Mouse (Mus musculus): ENCODE data around the gene Snd1.

Snd1 gene

DNA sequence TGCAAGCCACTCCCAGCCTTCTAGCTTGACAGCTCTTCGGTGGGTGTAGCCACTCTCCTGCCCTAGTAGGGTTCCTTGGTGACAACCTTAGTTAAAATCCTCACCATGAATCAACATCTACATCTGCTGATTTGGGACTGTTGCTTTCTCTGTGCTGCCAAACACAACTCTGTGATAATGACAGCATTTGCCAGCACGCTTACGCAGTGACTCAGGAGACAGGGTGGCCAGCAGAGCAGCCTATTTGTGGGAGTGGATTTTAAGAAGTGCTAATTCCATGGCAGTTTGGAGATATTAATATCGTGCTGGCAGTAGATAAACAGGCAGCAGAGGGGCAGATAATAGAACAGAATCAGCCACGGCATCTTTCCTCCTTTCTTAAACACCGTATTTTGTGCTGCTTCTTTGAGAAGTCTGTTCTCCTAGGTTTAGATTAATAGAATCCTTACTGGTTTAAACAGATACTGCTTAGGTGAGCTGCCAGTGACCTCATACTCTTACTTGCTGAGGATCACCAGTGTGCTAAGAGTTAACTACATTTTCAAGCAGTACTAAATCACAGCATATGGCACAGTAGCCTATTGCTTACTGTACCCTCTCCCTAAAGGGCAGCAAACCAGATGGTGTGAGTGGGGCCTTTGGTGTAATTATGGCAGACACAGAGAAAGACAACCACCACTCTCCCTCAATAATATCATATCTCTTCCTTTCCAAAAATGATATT, 230.6 kb downstream of the Snd1 start:
- DNase-seq (ENCODE audit: low spot score in 2 of 2) = no peak

DNA sequence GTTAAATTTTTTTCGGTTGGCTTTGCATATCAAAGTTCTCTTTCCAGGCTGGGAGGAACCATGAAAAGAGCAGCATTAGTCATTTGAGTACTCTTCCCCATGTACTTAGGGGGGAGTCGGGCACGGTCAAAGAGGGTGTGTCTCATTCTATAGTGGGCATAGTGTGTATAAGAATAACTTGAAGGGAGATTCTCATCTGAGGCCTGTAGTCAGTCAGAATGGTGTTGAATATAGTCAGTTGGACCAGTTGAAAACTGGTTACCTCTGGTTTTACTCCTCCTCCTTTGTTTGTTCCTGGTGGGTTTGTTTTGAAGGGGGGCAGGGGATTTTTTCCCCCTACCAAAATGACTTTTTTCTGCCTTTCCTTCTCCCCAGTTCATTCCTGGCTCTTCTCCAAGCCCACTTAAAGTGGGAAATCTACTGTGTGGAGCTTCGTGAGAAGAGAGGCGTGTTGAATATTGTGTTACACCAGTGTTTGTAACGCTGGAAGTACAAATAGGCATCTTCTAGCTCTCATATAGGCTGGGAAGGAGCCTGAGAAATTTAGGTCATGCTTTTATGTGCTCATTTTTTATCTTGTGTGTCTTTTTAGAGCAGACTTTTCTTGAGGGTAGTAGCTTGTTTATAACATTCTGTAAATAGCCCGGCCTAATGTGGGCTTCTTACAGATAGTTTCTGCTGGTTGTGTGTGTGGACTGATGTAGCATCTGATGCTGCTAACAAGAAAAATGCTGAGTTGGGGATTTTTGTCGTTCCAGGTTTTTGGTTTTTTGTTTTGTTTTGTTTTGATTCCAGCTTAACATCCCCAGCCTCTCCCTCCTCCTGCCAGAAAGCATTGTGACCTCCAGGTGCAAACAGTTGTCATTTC, 231.4 kb downstream of the Snd1 start:
- DNase-seq (ENCODE audit: low spot score in 2 of 2) = no peak

DNA sequence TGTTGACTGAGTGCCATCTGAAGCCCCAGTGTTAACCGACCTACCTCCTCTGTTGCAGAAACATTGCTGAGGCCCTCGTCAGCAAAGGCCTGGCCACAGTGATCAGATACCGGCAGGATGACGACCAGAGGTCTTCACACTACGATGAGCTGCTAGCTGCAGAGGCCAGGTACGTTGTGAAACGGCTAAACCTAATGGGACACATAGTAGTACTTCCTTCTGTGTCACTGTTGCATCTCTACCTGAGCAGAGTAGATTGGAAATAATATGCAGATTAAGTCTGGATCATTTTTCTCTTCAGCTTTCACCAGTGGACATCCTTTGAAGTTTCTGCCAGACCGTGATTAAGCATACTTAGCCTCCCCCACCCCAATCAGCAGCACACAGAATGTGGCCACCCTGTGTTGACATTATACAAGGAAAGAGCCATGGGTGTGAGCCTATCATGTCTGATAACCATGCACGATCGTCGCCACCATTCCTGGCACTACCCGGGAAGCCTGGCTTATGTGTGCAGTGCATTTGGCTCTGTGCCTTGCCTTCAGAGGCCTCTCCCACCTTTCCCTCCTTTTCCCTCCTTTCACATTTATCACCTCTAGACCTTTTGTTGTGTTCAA, 232.1 kb downstream of the Snd1 start:
- peak in 1 of 2 experiments; percentile 64 for DNase-seq (ENCODE audit: low spot score in 2 of 2)

DNA sequence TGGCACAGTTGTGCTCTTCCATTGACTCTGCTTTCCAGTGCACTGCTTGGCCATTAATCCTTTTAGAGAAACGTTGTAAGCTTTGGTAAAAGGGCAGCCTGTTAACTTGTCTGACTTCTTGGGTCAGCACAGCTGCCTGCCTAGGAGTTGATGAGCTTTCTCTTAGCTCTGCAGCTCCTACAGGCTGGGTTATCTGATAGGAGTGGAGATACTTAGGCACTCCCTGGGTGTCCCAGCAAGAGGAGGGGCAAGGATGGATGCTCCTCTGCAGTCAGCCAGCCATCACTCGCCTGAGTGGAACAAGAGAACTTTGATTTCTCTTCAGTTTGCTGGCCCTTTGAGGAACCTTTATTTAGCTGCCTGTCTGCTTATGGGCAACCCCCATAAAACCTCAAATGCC, 235.1 kb downstream of the Snd1 start:
- DNase-seq (ENCODE audit: low spot score in 2 of 2) = no peak

DNA sequence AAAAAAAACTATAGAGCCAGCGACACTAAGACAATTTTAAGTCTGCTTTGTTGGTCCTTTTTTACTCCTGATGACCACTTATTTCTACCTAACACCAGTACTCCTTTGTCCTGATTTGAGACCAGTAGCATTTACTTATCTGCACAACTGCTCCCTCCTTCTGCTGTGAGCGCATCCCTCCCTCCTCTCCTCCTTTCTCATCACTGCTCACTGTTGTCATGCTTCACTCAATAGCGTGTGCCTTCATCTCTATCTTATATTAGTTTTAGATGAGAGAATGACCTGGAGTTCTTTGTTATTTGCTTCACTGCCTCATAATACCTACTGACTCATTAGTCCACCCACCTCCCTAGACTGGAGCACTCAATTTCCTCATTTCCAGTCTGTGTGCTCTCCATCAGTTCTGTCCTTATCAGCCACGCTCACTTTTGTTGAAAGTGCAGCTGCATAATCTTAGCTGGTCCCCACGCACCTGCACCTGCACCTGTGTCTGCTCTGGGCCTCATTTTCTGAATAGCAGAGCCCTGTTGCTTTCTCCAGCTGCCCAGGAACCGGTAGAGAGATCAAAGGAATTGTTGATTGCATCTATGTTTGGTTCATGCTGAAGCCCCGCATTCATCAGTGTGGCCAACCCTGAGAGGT, 242.4 kb downstream of the Snd1 start:
- DNase-seq (ENCODE audit: low spot score in 2 of 2) = no peak

DNA sequence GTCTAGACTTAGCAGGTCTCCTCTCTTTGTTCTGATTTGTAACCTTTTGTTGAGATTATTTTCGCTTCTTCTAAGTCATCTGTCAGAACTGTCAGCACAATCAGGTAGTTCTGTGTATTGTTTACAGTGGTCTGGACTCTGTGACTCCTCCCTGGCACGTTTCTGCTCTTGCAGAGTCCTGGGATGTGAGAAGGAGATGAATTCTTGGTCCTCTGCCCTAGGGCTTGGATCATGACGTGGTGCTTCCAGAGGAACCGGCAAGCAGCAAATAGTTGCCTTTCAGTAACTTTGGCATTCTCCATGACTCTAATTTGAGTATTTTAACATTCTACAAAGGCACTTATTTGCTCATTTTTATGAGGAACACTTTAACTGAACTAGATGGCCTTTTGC, 242.9 kb downstream of the Snd1 start:
- no peak for DNase-seq (ENCODE audit: low spot score in 2 of 2)

DNA sequence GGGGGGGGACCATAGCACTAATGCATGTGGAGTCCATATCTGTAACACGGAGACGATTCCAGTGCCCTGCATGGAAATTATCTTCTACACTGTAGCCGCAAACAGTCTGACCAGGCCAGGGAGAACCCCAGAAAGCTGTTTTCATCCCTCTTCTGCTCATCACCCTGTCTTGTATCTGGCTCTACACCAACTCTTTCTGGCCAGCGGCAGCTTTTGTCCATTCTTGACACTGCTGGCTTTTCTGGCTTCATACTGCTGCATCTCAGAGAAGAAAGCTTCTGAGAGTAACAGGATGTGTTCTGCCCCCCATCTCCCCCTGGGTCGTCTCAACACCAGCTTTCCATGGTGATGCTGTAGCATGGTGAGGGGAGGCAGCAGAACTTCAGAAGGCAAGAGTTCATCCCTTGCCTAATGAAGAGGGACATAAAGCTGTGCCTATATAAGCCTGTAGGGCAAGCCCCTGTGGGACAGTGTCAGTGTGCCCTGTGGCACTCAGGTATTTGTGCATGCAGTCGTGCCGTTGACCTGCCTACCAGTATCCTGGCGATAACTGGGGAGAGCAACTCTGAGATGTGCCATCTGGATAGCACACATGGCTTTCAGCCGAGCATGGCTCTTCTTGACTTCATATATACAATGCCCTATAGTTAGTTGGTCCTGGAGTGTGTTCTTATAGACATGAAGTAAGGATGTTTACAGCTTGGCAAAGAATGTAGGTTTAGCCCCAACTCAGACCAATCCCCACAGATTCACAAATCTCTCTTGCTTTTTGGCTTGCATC, 245.6 kb downstream of the Snd1 start:
- no peak for DNase-seq (ENCODE audit: low spot score in 2 of 2)

DNA sequence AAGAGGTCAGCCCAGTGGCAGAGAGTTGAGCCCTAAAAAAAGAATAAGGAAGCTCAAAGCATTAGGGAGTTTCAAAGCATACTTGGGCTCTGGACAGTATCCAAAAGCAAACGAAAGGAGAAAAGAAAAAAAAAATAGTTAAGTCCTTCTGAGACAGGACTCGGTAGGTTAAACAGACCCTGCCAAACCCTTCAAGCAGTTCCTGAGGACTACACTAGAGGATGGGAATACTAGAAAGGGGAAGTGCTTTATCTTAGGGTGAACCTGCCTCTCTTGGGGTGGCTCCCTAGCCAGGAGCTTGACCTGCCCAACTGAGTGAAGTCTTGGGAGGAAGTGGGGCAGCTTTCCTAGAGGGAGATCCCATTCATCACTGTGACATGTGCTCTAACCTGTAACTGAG, 248.1 kb downstream of the Snd1 start:
- DNase-seq (ENCODE audit: low spot score in 2 of 2) = no peak

DNA sequence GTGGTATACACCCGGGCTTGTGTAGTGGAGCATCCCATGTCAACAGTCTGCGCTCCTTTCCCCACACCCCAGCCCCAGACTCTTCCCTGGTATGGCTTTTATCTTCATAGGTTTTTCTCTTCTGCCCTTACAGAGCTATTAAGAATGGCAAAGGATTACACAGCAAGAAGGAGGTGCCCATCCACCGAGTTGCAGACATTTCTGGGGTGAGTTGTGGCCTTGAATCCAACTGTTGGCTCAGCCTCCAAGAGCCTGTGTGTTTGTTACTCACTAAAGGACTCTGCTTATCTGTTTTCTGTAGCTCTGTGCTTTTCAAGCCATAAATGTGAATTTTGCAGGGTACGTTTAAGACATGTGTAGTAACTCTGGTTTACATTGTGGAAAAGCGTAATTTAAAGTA, 249.8 kb downstream of the Snd1 start:
- DNase-seq (ENCODE audit: low spot score in 2 of 2) = no peak

DNA sequence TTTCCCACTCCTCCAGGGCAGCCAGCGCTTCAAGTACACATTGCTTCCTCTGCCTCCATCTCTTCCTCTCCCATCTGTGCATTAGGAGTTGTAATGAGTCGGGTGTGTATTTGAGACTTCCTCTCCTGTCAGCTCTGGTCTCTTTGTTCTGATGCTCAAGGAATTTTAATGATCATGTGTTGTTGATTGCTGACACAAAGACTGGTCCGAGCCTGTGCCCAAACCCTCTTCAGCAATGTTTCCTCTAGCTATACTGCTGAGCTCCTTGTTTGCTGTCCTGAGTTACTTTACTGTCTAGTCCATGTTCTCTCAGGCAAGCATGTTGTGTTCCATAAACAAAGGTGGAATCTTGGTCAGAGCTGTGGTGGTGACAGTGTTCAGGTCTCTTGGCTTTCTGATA, 254.3 kb downstream of the Snd1 start:
- DNase-seq (ENCODE audit: low spot score in 2 of 2) = no peak

DNA sequence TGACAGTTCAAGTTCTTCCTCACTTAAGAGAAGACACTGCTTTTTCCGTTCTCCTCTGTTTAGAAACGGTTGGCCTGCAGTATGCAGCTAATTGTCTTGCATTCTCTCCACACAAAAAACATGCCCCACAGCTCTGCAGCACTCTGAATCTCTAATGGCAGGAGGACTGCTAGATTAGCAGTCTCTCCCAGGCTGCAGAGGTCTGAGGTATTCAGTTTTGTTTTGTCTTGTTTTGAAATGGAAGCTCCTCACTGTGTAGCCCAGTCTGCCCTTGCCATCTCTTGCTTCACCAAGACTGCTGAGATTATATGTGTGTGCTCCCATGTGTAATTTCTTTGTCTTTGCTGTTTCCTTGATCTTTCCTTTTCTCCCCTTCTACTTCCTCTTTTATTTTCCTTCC, 254.7 kb downstream of the Snd1 start:
- no peak for DNase-seq (ENCODE audit: low spot score in 2 of 2)

DNA sequence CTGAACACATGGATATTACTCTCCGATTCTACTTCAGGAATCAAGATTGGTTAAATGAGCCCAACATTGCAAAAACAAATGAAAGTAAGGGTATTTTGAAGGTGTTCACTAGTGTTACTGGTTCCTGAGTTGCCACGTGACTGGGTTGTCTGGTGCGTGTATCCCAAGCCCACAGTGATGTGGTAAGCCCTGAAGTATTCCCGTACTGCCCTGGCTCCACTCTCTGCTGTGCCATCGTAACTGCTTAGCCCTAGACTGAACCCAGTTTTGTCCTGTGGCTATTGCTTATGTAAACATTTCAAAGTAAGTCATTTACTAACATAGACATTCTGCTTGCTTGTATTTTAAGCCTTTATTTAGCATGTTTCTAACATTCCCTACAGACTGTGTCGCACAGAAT, 256.3 kb downstream of the Snd1 start:
- no peak for DNase-seq (ENCODE audit: low spot score in 2 of 2)

DNA sequence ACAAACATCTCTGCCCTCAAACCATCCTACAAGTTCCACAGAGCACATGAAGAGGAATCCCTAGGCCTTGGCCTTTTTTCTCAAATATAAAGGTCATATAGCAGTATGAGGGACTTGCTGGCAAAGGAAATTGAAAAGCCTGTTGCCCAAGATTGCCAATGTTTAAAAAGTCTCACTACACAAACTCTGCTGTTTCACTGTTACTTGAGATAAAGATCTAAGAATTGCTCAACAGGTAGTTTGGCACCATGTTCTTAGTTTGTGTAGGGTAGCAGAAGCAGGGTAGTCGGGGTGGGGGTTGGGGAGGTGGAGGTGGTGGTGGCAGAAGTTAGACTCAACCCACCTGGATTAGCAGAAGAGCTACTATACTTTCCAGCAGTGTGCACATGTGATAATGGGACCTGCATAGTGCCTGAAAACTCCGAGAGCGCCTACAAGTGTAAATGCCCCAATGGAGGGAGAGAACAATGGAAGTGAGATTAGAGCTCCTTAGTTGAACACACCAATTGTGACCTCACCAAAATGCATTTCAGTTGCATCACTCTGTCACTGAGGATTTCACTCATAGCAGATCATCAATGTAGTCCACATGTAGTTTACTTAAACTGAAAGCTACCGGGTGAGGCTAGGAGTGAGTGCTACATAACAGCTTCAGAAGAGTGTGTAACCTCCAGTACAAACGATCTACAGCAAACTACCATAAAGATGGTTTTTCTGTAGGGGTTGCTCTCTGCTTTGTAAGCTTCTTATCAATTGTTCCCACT, 259.1 kb downstream of the Snd1 start:
- no peak for DNase-seq (ENCODE audit: low spot score in 2 of 2)

DNA sequence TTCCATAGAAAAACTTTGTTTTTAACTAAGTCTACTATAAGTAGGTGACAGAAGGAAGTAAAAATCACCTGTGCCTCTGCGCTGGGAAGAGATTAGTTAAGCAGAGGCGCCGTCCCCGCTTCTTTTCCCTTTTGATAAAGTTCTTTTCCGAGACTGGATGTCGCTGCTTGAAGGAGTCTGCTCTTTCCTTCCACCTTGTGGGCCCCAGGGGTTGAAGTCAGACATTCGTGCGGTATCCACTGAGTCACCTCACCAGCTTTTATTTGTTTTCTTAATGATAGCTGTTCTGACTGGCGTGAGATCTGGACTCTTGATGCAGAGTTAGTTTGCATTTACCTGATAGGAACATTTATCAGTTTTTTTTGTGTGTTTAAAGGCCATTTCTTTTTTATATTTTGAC, 260.2 kb downstream of the Snd1 start:
- no peak for DNase-seq (ENCODE audit: low spot score in 2 of 2)

DNA sequence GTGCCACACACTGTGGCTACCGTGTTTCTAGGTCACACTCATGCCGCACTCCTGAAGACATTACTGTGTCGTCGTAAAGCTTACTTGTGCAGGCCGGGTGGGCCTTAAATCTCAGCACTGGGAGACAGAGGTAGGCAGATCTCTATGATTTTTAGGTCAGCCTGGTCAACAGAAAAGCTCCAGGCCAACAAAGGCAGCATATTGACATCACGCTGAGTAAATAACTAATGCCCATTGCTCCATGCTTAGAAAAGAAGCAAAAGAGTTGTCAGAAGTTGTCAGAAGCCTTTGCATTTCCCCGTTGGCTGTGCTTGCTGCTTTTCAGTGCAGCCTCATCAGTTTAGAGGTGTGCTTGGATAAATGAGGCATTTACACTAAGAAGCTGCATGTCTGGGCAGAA, 261.7 kb downstream of the Snd1 start:
- DNase-seq (ENCODE audit: low spot score in 2 of 2) = no peak

DNA sequence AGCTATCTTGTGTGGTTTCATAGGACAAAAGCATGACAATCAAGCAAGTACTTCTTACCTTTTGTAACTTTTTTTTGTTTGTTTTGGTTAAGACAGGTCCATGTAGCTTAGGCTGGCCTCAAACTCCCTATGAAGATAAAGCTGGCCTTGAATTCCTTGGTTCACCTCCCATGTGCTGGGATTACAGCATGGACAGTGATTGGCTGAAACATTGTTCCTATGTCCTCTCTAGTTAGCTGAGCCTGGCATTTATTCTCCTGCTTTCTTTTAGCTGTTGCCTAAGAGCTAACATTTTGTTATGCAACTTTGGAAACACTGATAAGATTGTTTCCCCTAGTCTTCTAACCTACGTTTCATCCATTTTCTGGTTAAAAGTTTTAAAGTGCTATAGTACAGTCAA, 262.7 kb downstream of the Snd1 start:
- DNase-seq (ENCODE audit: low spot score in 2 of 2) = no peak

DNA sequence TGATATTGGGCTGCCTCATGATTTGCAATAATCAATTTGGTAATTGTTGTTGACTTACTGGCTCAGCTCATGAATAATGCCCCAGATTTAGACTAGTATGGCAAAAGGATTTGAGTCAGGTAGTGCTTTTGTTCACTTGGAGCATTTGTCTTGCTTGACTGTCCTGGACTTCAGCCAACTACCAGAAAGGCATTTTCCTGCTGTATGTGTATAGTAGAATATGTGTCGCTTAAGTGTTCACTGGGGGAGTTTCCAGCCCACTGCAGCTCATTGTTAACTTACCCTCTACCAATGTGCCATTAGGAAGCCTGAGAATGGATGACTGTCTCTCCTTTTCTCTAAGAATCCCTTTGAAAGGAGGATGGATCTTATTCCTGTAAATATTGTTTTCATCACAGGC, 268.6 kb downstream of the Snd1 start:
- DNase-seq (ENCODE audit: low spot score in 2 of 2) = no peak

DNA sequence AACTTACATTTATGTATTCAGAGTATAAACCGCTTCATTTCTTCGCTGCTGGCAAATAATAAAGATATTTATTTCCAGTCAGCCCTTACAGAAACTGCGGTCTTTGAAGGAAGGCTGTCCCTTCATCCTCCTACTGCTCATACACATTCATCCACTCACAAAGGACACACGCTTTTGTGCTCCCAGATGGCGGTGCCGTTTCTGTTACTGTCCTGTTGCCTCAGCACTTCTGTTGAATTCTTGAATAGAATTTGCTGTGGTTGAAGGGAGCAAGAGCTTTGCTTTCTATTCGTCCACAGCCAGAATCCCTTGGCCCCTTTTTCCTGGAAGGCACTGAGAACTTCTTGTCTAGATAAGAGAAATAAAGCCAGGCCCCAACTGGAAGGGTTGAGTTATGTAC, 270.9 kb downstream of the Snd1 start:
- DNase-seq (ENCODE audit: low spot score in 2 of 2) = no peak

DNA sequence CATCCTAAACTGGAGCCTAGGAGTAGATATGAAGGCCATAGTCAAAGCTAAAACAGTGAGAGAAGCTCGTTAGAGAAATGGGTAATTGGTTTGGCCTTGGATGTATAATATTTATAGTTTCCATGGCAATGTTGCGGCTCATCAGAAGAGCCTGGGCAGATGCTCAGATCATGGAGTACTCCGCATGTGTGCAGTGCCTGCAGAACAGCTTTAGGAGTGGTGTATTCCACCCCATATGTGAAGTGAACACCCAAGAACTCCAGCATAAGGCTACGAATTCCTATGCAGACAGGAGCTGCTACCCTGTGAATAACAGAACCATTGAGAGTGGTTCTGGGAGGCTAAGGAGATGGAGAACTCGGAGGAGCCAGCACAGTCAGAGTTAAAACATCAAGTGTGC, 272.1 kb downstream of the Snd1 start:
- no peak for DNase-seq (ENCODE audit: low spot score in 2 of 2)

DNA sequence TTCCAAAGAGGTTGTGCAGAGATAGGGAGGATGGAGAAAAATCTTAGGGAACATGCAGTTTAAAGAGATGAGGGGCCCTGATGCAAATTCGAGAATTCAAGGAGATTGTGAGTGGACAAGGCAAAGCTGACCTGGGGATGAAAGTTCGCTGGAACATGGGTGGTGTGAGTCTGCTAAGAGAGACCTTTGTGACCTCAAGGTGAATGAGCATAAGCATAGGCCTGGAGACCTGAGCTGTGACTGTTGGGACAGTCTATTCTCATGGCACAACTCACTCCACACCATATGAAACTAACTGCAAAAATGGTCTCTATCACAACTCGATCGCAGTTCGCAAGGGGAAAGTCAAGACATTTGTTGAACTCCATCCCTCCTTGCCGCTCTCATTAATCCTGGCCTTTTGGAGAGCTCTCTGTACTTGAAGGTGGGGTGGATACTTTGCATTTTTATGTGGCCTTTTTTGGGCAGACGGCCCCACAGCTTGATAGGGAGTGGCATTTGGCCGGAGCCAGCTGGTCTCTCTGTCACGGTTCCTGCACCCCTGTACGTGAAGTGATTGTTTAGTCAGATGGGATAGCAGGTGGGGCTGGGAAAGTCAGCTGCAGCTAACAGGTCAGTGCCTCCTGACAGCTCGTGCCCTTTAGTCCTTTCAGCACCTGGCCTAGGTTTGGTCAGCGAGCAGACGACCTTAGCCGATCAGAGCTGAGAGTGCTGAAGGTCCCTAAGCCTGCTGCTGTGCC, 273.2 kb downstream of the Snd1 start:
- no peak for DNase-seq (ENCODE audit: low spot score in 2 of 2)
